Mouse (Mus musculus): ENCODE measurements around the gene Unc93a2. TPM values are rescaled to one million over a fixed set of nuclear protein-coding genes. Genes with fewer than 3 reads are reported as not detected.
"Not testable (repeated sequence)": the region's sequence is repeated elsewhere in the genome, so short reads cannot be mapped to it uniquely, and the experiment has no call there.

The Unc93a2 gene
- total and polyA plus RNA-seq, 2 experiments from 2014 or later, result not detected

- H3K4me2 ChIP-seq (ENCODE audit: low read depth, low read length); H3K9ac ChIP-seq (replicated peaks; ENCODE audit: low read depth, low read length); ATAC-seq (ENCODE audit: insufficient read depth, low read depth); H3K9me3 ChIP-seq (replicated peaks; ENCODE audit: control insufficient read depth, low read length); H3K27ac ChIP-seq (ENCODE audit: low read depth); H3K36me3 ChIP-seq (replicated peaks; ENCODE audit: control insufficient read depth, insufficient read depth, low read length); DNase-seq (ENCODE audit: low spot score); H3K4me3 ChIP-seq (ENCODE audit: low read depth, low read length); H3K27me3 ChIP-seq (ENCODE audit: control insufficient read depth, insufficient read depth, low read length); H3K4me1 ChIP-seq (ENCODE audit: control insufficient read depth, insufficient read depth): not testable (repeated sequence)
- 79% methylated on average over 10 of the region's 13 CpGs for WGBS
These were observed 11.8 kb upstream of the Unc93a2 start for GRCm38 (mm10) chr17:7397079-7397478.

DNA sequence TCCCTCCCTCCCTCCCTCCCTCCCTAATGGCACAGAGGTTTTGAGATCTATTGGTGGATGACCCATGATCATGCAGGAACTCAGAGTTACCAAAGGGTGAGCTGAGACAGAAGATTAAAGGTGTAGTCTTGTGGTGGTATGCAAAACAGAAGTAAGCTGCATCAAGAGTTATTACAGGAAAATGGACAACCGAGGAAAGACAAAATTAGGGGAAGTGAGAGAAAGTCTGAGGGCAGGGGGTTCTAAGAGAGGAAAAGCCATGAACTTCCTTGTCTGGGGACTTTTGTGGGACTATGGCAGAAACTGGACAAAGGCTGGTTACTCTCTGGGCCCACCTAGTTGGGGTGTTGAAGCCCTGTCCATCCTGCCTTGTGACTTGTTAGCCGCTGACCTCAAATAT, 11.0 kb upstream of the Unc93a2 start:
- not testable (repeated sequence) for H3K9ac ChIP-seq (replicated peaks; ENCODE audit: low read depth, low read length); H3K4me3 ChIP-seq (ENCODE audit: low read depth, low read length); H3K4me1 ChIP-seq (ENCODE audit: control insufficient read depth, insufficient read depth); H3K9me3 ChIP-seq (replicated peaks; ENCODE audit: control insufficient read depth, low read length); H3K27ac ChIP-seq (ENCODE audit: low read depth); H3K27me3 ChIP-seq (ENCODE audit: control insufficient read depth, insufficient read depth, low read length); H3K36me3 ChIP-seq (replicated peaks; ENCODE audit: control insufficient read depth, insufficient read depth, low read length); H3K4me2 ChIP-seq (ENCODE audit: low read depth, low read length); ATAC-seq (ENCODE audit: insufficient read depth, low read depth); DNase-seq (ENCODE audit: low spot score)
- WGBS, result no CpG with 5 or more reads among the region's 2 CpGs

GRCm38 (mm10) chr17:7395671-7396070, 10.4 kb upstream of the Unc93a2 start:
- not testable (repeated sequence) for H3K27me3 ChIP-seq (ENCODE audit: control insufficient read depth, insufficient read depth, low read length); DNase-seq (ENCODE audit: low spot score); H3K9me3 ChIP-seq (replicated peaks; ENCODE audit: control insufficient read depth, low read length); H3K27ac ChIP-seq (ENCODE audit: low read depth); ATAC-seq (ENCODE audit: insufficient read depth, low read depth); H3K4me1 ChIP-seq (ENCODE audit: control insufficient read depth, insufficient read depth); H3K4me2 ChIP-seq (ENCODE audit: low read depth, low read length); H3K4me3 ChIP-seq (ENCODE audit: low read depth, low read length); H3K9ac ChIP-seq (replicated peaks; ENCODE audit: low read depth, low read length); H3K36me3 ChIP-seq (replicated peaks; ENCODE audit: control insufficient read depth, insufficient read depth, low read length)
- 90% methylated on average over 6 of the region's 8 CpGs for WGBS

DNA sequence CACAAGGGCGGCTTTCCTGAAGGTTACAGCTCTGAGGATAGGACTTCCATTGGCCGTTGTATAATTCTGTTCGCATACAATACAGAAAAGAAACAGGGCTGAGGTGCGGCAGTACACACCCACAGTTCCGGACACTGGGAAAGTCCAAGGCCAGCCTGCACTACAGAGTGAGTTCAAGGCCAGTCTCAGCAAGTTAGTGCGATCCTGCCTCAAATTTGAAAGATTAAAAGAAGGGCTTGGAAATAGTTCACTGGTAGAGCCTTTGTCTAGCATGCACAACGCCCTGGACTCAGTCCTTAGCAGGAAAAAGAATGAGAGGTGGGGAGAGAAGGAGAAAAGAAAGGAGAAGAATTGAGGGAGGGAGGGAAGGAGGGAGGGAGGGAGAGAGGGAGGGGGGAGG, 9.9 kb upstream of the Unc93a2 start:
- H3K4me2 ChIP-seq (ENCODE audit: low read depth, low read length); H3K9ac ChIP-seq (replicated peaks; ENCODE audit: low read depth, low read length); H3K4me3 ChIP-seq (ENCODE audit: low read depth, low read length); H3K27ac ChIP-seq (ENCODE audit: low read depth); DNase-seq (ENCODE audit: low spot score); ATAC-seq (ENCODE audit: insufficient read depth, low read depth); H3K9me3 ChIP-seq (replicated peaks; ENCODE audit: control insufficient read depth, low read length); H3K4me1 ChIP-seq (ENCODE audit: control insufficient read depth, insufficient read depth); H3K36me3 ChIP-seq (replicated peaks; ENCODE audit: control insufficient read depth, insufficient read depth, low read length); H3K27me3 ChIP-seq (ENCODE audit: control insufficient read depth, insufficient read depth, low read length): not testable (repeated sequence)
- 84% methylated on average over 7 of the region's 7 CpGs for WGBS

GRCm38 (mm10) chr17:7389898-7390297, 4.6 kb upstream of the Unc93a2 start:
- not testable (repeated sequence) for H3K27me3 ChIP-seq (ENCODE audit: control insufficient read depth, insufficient read depth, low read length); H3K4me1 ChIP-seq (ENCODE audit: control insufficient read depth, insufficient read depth); ATAC-seq (ENCODE audit: insufficient read depth, low read depth); H3K27ac ChIP-seq (ENCODE audit: low read depth); H3K9ac ChIP-seq (replicated peaks; ENCODE audit: low read depth, low read length); DNase-seq (ENCODE audit: low spot score); H3K36me3 ChIP-seq (replicated peaks; ENCODE audit: control insufficient read depth, insufficient read depth, low read length); H3K9me3 ChIP-seq (replicated peaks; ENCODE audit: control insufficient read depth, low read length); H3K4me2 ChIP-seq (ENCODE audit: low read depth, low read length); H3K4me3 ChIP-seq (ENCODE audit: low read depth, low read length)
- WGBS, result 79% methylated on average over 7 of the region's 7 CpGs

DNA sequence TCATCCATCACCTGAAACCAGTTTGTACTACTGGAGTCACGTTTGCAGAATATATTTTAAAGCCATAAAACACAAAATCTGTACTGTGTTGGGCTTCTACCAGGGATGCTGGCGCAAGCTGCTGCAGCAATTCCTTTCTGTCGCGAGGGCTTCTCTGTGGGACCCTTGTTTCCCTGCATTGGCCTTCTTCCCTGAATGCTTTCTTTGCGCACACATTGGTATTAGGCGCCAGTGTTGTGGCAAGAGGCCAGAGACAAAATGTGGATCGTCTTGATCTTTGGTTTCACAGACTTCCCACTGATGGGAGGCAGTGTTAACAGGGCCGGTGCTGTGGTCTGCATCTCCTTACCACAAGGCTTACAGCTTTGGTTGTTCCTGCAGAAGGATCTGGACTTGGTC, 3.7 kb upstream of the Unc93a2 start:
- not testable (repeated sequence) for H3K36me3 ChIP-seq (replicated peaks; ENCODE audit: control insufficient read depth, insufficient read depth, low read length); H3K4me3 ChIP-seq (ENCODE audit: low read depth, low read length); H3K9me3 ChIP-seq (replicated peaks; ENCODE audit: control insufficient read depth, low read length); DNase-seq (ENCODE audit: low spot score); H3K4me2 ChIP-seq (ENCODE audit: low read depth, low read length); ATAC-seq (ENCODE audit: insufficient read depth, low read depth); H3K27ac ChIP-seq (ENCODE audit: low read depth); H3K4me1 ChIP-seq (ENCODE audit: control insufficient read depth, insufficient read depth); H3K27me3 ChIP-seq (ENCODE audit: control insufficient read depth, insufficient read depth, low read length); H3K9ac ChIP-seq (replicated peaks; ENCODE audit: low read depth, low read length)
- 80% methylated on average over 6 of the region's 8 CpGs for WGBS

DNA sequence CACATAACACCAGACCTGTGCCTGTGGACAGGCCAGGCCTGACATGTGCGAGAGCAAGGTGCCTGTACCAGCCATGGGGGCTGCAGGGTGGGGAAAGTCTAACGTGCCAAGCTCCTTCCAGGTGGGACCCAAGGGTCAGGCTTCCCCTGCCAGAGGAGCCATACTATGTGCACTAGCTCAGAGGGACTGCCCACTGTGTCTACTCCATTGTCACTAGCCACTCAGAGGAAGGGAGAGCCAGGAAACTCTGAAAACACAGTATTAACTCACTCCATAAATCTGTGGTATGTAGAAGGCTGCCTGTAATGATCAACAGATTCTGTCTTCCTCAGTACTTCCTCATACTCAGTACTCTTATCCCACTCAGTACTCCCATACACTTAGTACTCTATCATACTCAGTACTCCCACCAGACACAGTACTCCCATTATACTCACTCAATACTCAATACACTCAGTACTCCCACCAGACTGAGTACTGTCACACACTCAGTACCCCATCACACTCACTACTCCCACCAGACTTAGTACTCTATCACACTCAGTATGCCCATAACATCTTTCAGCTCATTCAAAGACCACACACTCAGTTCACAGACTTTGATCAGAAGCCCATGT, 3.2 kb upstream of the Unc93a2 start:
- not testable (repeated sequence) for H3K27me3 ChIP-seq (ENCODE audit: control insufficient read depth, insufficient read depth, low read length); H3K9ac ChIP-seq (replicated peaks; ENCODE audit: low read depth, low read length); H3K4me3 ChIP-seq (ENCODE audit: low read depth, low read length); H3K4me1 ChIP-seq (ENCODE audit: control insufficient read depth, insufficient read depth); H3K27ac ChIP-seq (ENCODE audit: low read depth); ATAC-seq (ENCODE audit: insufficient read depth, low read depth); H3K9me3 ChIP-seq (replicated peaks; ENCODE audit: control insufficient read depth, low read length); H3K4me2 ChIP-seq (ENCODE audit: low read depth, low read length); H3K36me3 ChIP-seq (replicated peaks; ENCODE audit: control insufficient read depth, insufficient read depth, low read length); DNase-seq (ENCODE audit: low spot score)
- no CpG with 5 or more reads among the region's 2 CpGs for WGBS

DNA sequence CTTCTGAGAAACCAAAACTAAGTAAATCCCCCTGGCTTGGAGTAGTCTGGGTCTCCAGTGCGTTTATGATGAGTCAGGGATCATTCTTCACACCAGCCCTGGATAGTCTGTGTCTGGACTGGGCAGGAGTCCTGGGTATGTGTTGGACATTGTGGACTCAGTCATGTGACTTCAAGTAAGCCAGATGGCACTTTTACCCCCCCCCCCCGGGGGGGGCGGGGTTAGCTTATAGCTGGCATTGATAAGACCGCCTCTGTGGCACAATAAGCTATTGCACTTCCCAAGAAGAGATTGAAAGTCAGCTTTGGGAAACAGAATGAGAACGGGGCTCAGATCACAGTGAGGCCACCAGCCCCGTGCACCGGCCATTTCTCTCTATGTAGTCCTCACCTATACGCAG, 752 bp upstream of the Unc93a2 start:
- ATAC-seq (ENCODE audit: insufficient read depth, low read depth); H3K9me3 ChIP-seq (replicated peaks; ENCODE audit: control insufficient read depth, low read length); H3K27ac ChIP-seq (ENCODE audit: low read depth); H3K4me2 ChIP-seq (ENCODE audit: low read depth, low read length); H3K4me1 ChIP-seq (ENCODE audit: control insufficient read depth, insufficient read depth); DNase-seq (ENCODE audit: low spot score); H3K36me3 ChIP-seq (replicated peaks; ENCODE audit: control insufficient read depth, insufficient read depth, low read length); H3K4me3 ChIP-seq (ENCODE audit: low read depth, low read length); H3K27me3 ChIP-seq (ENCODE audit: control insufficient read depth, insufficient read depth, low read length); H3K9ac ChIP-seq (replicated peaks; ENCODE audit: low read depth, low read length): not testable (repeated sequence)
- 72% methylated on average over 8 of the region's 8 CpGs for WGBS

Measured in heart, postnatal 0 days (tissue).